Mouse (Mus musculus) embryonic facial prominence, embryonic 11.5 days (tissue): ENCODE data around the gene Tigd2. TPM values are rescaled to one million over a fixed set of nuclear protein-coding genes. Genes with fewer than 3 reads are reported as not detected.
"Not testable (repeated sequence)": the region's sequence is repeated elsewhere in the genome, so short reads cannot be mapped to it uniquely, and the experiment has no call there.

Experiments used
- ATAC-seq: fragments of 200-750 bp; cut with Nextera tagmentation; replicated peaks from 2 replicates; pipeline ENCODE4 v1.8.0; 2017; ENCODE audit warnings: low read depth; ENCODE audit not compliant: insufficient number of reproducible peaks, low FRiP score, low TSS enrichment
- DNase-seq: peaks from one replicate; pipeline ENCODE4 v3.0.0-alpha.2; 2015; ENCODE audit warnings: low spot score
- H3K27ac ChIP-seq: fragments of 300-500 bp; sonication (generic); replicated peaks from 2 replicates; pipeline ENCODE4 v1.5.1; 2014; ENCODE audit warnings: mild to moderate bottlenecking, low read depth, low read length, control low read depth
- H3K27me3 ChIP-seq: fragments of 300-500 bp; sonication (generic); 2 replicates; pipeline ENCODE4 v1.6.1; 2014; ENCODE audit warnings: mild to moderate bottlenecking, low read length, moderate library complexity, mixed read lengths; ENCODE audit not compliant: control insufficient read depth, insufficient read depth
- H3K36me3 ChIP-seq: fragments of 300-500 bp; sonication (generic); replicated peaks from 2 replicates; pipeline ENCODE4 v1.6.1; 2014; ENCODE audit warnings: low read depth, mild to moderate bottlenecking, low read length, moderate library complexity, mixed read lengths; ENCODE audit not compliant: control insufficient read depth, insufficient read depth
- H3K4me1 ChIP-seq: fragments of 300-500 bp; sonication (generic); 2 replicates; pipeline ENCODE4 v1.6.1; 2014; ENCODE audit warnings: low read length, mixed read lengths; ENCODE audit not compliant: control insufficient read depth, insufficient read depth
- H3K4me2 ChIP-seq: fragments of 300-500 bp; sonication (generic); 2 replicates; pipeline ENCODE4 v1.6.1; 2014; ENCODE audit warnings: low read depth, mild to moderate bottlenecking, control low read depth, low read length, moderate library complexity
- H3K4me3 ChIP-seq: fragments of 300-500 bp; sonication (generic); 2 replicates; pipeline ENCODE4 v1.5.1; 2014; ENCODE audit warnings: low read depth, low read length, control low read depth
- H3K9ac ChIP-seq: fragments of 300-500 bp; sonication (generic); replicated peaks from 2 replicates; pipeline ENCODE4 v1.6.1; 2014; ENCODE audit warnings: mild to moderate bottlenecking, control low read depth, low read length
- H3K9me3 ChIP-seq: fragments of 300-500 bp; sonication (generic); replicated peaks from 2 replicates; pipeline ENCODE4 v1.6.1; 2016; ENCODE audit warnings: mild to moderate bottlenecking, low read length, inconsistent platforms, mixed read lengths; ENCODE audit not compliant: control insufficient read depth
- WGBS: fragments of 180-500 bp; shearing (Covaris S2); extraction: QIAGEN DNeasy Blood & Tissue Kit; methylation state at CpG from one replicate; pipeline ENCODE4 v1.1.7; 2014; 5-methylcytosine and 5-hydroxymethylcytosine counted together
- polyA plus RNA-seq: library from polyadenylated mRNA; unstranded; fragments of >200 nt; fragmentation: Nextera tagmentation; extraction: Ambion mirVana; gene quantifications from 2 replicates; pipeline ENCODE4 v1.2.1, GENCODE M21; 2014

The Tigd2 gene
- polyA plus RNA-seq, 1 experiment from 2014 or later, result 15.7 TPM

DNA sequence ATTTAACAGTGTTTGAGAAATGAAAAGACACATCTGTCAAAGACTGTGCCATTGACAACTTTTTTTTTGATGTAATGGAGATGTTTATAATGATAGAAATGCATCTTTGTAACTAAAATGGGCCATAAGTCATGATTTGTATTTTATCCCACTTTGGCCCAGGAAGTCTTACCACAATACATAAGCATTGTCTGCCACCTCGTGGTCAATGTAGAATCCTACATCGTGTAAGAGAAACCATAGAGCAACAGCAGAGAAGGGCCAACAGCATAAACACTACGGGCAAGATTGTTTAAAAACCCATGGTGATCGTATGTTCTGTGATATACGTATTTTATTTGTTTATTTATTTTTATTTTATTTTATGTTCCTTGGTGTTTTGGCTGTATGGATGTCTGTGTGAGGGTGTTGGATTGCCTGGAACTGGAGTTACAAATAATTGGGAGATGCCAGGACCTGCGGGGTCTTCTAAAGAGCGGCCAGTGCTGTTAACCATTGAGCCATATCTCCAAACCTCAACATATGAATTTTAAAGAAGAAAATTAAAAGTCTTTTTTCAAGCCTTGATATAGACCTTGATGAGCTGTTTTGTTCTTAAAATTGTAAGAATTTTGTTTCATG is 28.2 kb upstream of the Tigd2 start:
- Histone ChIP-seq H3K27me3 (no peaks in the 10 kb centered on the region), H3K9ac (no peak overlapping the region), H3K9me3 (no peaks in the 10 kb centered on the region), H3K4me3 (no peak overlapping the region), H3K27ac (no peak overlapping the region), H3K36me3 (no peaks in the 10 kb centered on the region), H3K4me2 (no peak overlapping the region), H3K4me1 (no peaks in the 10 kb centered on the region)
- DNase-seq, result peak; percentile 85
- peak; percentile 65; the same call in 1 of the 2 replicates for ATAC-seq
- 45% methylated on average over 7 of the region's 7 CpGs for WGBS

DNA sequence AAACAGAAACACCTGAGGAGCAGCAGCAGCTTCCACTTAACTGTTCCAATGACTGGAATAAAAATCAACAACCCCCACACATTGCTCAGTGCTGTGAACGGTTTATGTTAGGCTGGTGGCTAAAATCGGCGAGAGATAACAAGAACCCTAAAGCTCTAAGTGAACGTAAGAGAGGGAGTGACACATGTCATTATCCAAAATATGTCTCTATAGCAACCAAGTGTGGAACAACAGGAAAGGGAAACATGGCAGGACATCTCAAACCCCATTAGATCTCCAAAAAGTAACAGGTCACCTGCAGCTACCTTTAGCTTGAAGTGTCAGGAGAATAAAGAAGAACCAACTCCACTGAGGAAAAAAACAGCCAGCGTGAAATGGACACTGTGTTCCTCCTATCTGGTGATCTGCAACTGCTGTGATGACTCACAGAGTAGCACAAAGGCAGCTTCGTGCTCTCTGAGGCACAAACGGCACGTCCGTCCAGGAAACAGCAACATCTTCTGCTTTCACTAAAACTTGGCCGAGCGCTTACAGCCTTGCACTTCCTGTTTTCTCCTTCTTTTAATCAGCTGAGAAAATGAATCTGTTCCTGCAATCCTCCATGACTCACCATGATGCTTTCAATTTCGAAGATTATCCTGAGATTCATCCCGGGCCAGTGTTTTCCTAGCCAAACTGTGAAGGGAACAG is 23.5 kb upstream of the Tigd2 start:
- no peaks in the 10 kb centered on the region for H3K27me3 ChIP-seq

DNA sequence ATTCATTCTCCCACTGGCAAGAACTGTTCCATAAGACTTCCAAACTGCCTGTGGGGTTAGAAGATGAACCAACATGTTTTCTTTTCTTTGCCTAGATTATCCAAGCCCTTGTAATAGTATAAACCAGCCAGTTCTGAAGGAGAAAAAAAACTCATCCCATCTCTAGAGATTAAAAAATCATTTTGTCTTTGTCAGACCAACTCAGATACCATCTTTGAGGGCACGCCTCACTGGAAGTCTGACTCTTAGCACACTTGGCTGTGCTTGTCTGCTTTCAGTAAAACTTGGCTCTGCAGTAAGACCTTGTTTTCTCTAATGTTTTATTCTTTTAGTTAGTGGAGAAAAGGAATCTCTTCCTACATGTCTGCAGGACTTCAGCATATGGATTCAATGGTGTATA is 18.7 kb upstream of the Tigd2 start:
- H3K4me1 ChIP-seq, result no peaks in the 10 kb centered on the region
- H3K27me3 ChIP-seq, result no peaks in the 10 kb centered on the region
- no peak overlapping the region for H3K4me3 ChIP-seq
- no peak overlapping the region for H3K27ac ChIP-seq
- 67% methylated on average over 1 of the region's 1 CpGs for WGBS
- no peaks in the 10 kb centered on the region for H3K9me3 ChIP-seq
- H3K36me3 ChIP-seq, result no peaks in the 10 kb centered on the region
- DNase-seq (no peak), ATAC-seq (no peak)
- no peak overlapping the region for H3K9ac ChIP-seq
- no peak overlapping the region for H3K4me2 ChIP-seq

More for the DNA sequence above, 23.5 kb upstream of the Tigd2 start:
- no peak overlapping the region for H3K27ac ChIP-seq
- H3K4me2 ChIP-seq, result no peak overlapping the region
- ATAC-seq, result no peak
- H3K4me1 ChIP-seq, result no peaks in the 10 kb centered on the region
- WGBS, result 68% methylated on average over 13 of the region's 13 CpGs
- H3K9me3 ChIP-seq, result no peaks in the 10 kb centered on the region
- no peak overlapping the region for H3K4me3 ChIP-seq
- no peak overlapping the region for H3K9ac ChIP-seq
- DNase-seq, result no peak
- no peaks in the 10 kb centered on the region for H3K36me3 ChIP-seq

DNA sequence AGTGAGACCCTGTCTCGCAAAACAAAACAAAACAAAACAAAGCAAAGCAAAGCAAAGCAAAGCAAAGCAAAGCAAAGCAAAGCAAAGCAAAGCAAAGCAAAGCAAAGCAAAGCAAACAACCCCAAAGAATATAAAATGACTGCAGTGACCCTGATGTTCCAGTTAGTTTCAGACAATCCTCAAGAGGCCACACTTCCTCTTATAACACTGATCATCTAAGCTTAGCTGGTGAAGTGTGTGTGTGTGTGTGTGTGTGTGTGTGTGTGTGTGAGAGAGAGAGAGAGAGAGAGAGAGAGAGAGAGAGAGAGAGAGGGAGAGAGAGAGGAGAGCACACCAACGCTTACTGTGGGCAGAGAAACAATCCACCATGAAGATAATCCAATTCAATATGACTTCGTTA is 14.2 kb upstream of the Tigd2 start:
- not testable (repeated sequence) for H3K4me3 ChIP-seq, H3K9ac ChIP-seq, H3K9me3 ChIP-seq, DNase-seq, H3K27ac ChIP-seq, H3K4me2 ChIP-seq, H3K4me1 ChIP-seq, H3K36me3 ChIP-seq, ATAC-seq, H3K27me3 ChIP-seq
- 70% methylated on average over 3 of the region's 3 CpGs for WGBS

DNA sequence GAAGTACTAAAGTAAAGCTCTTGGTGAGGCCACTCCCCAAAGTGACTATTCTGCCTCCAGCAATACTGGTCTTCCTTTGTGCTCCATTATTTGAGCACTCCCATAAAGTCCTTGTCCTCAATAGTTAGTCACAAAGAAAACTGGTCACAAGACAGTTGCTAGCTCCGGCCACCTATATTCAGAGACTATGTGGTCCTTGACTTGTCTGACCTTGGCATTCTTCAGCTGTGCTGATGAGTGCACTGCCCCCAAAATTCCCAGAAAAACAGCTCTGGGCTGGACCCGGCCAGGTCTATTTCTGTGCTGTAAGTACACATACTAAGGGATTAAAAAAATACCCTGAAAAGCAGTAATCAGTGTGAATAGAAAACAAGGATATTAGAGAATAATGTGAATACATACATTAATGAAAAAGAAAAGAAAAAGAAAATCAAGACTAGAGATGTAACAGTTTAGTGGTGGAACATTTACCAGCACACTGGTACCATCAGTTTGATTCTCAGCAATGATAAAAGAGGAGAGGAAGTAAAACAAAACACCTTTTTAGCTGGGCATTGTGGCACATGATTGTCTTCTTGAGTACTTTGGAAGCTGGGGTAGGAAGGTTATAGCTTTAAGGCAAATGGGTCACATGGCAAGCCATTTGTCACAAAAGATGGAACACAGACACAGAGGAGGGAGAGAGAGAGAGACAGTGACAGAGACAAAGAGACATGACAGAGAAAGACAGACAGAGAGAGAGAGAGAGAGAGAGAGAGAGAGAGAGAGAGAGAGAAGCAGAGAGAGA is 12.6 kb upstream of the Tigd2 start:
- 42% methylated on average over 2 of the region's 2 CpGs for WGBS

DNA sequence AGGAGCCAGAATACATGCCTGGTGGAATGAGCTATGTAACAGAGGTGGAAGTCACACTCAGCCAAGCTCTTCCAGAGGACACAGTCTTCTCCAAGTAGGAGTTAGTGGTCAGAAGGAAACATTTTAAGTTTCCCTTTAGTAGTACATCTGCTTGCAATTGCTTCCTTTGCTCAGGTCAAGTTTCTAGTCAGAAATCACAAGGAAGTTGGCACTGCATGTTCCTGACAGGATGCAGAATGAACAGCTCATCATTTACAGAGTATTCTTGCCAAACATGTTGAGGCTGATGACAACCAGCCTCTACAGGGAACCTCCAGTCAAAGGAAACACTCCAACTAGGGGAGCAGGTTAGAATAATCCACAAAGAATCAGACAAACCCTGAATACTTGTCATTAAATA is 11.9 kb upstream of the Tigd2 start:
- Histone ChIP-seq H3K27ac (no peak overlapping the region), H3K36me3 (no peaks in the 10 kb centered on the region), H3K4me2 (no peak overlapping the region), H3K4me3 (no peak overlapping the region), H3K9ac (no peak overlapping the region), H3K27me3 (no peaks in the 10 kb centered on the region), H3K4me1 (no peaks in the 10 kb centered on the region), H3K9me3 (no peaks in the 10 kb centered on the region)
- ATAC-seq (no peak), DNase-seq (no peak)

More for the DNA sequence above, 12.6 kb upstream of the Tigd2 start:
- H3K27me3 ChIP-seq, result no peaks in the 10 kb centered on the region
- DNase-seq (no peak), ATAC-seq (no peak)
- no peaks in the 10 kb centered on the region for H3K36me3 ChIP-seq
- H3K27ac ChIP-seq, result no peak overlapping the region
- no peaks in the 10 kb centered on the region for H3K9me3 ChIP-seq
- no peak overlapping the region for H3K4me2 ChIP-seq
- H3K4me1 ChIP-seq, result no peaks in the 10 kb centered on the region
- no peak overlapping the region for H3K9ac ChIP-seq
- H3K4me3 ChIP-seq, result no peak overlapping the region

DNA sequence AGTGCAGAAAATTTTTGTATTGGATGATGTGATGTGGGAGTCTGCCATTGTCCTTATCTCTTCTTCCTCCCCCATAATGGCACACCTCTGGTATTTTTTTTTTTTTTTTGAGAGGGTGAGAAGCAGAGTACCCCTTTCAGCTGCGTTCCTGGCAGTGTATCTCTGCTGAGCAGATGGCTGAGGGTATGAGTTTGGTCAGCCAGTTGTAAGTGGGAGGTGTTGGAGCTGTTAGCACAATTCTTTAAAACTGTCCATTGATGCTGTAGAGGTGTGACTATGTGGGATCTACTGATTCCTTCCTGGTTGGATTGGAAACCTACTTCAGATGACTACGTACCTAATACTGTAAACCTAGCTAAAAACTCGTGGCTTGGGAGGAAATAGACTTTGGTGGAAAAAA is 10.3 kb upstream of the Tigd2 start:
- H3K27me3 ChIP-seq, result no peaks in the 10 kb centered on the region
- 81% methylated on average over 3 of the region's 3 CpGs for WGBS
- H3K36me3 ChIP-seq, result no peaks in the 10 kb centered on the region

DNA sequence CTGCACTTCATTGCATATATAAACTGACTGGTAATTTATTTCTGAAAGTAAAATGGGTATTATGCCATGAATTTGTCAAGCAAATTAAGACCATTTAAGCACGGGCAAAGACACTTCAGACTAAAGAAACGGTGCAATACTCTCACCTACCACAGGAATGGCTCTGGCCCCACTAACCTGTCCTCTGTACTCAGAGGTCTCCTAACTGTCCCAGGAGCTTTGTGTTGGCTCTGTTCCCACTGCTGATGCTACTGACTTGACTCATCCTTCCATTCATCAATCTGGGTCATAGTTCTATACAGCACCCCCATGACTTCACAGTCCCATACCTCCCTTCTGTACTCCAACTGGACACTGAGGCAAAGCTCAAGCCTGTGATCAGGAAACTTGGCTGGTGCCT is 9.6 kb upstream of the Tigd2 start:
- H3K4me3 ChIP-seq, result no peak overlapping the region
- no peaks in the 10 kb centered on the region for H3K36me3 ChIP-seq
- H3K27me3 ChIP-seq, result no peaks in the 10 kb centered on the region
- H3K27ac ChIP-seq, result no peak overlapping the region
- H3K9ac ChIP-seq, result no peak overlapping the region
- WGBS, result 89% methylated on average over 2 of the region's 2 CpGs
- ATAC-seq (no peak), DNase-seq (no peak)
- H3K4me1 ChIP-seq, result no peaks in the 10 kb centered on the region
- no peak overlapping the region for H3K4me2 ChIP-seq
- H3K9me3 ChIP-seq, result no peaks in the 10 kb centered on the region

More for the DNA sequence above, 10.3 kb upstream of the Tigd2 start:
- ATAC-seq (no peak), DNase-seq (no peak)
- no peaks in the 10 kb centered on the region for H3K9me3 ChIP-seq
- no peak overlapping the region for H3K9ac ChIP-seq
- H3K27ac ChIP-seq, result no peak overlapping the region
- H3K4me1 ChIP-seq, result no peaks in the 10 kb centered on the region
- no peak overlapping the region for H3K4me2 ChIP-seq
- H3K4me3 ChIP-seq, result no peak overlapping the region
